Mouse (Mus musculus) embryonic facial prominence, embryonic 10.5 days (tissue): Measurements from ENCODE around the gene Olfr1061. TPM values are rescaled to one million over a fixed set of nuclear protein-coding genes. Genes with fewer than 3 reads are reported as not detected.

Experiments
- polyA plus RNA-seq: library from polyadenylated mRNA; unstranded; fragments of >200 nt; fragmentation: Nextera tagmentation; extraction: Ambion mirVana; gene quantifications from 2 replicates; pipeline ENCODE4 v1.2.1, GENCODE M21; 2016

Olfr1061 gene
- polyA plus RNA-seq, 1 experiment from 2014 or later = not detected

Other genes with a start within 250 kb of the Olfr1061 start
- not detected in 2 replicates for gene Olfr1043, start 246.5 kb downstream of the Olfr1061 start, polyA plus RNA-seq
- not detected in 2 replicates for gene Olfr1044, start 236.2 kb downstream of the Olfr1061 start, polyA plus RNA-seq
- gene Olfr52, start 228.4 kb downstream of the Olfr1061 start, polyA plus RNA-seq = not detected in 2 replicates
- not detected in 2 replicates for gene Olfr1045, start 211.0 kb downstream of the Olfr1061 start, polyA plus RNA-seq
- not detected in 2 replicates for gene Olfr1046, start 194.7 kb downstream of the Olfr1061 start, polyA plus RNA-seq
- not detected in 2 replicates for gene Olfr1047, start 182.6 kb downstream of the Olfr1061 start, polyA plus RNA-seq
- gene Olfr1048, start 173.8 kb downstream of the Olfr1061 start, polyA plus RNA-seq = not detected in 2 replicates
- gene Olfr1049, start 155.7 kb downstream of the Olfr1061 start, polyA plus RNA-seq = not detected in 2 replicates
- not detected in 2 replicates for gene Olfr1051, start 135.0 kb downstream of the Olfr1061 start, polyA plus RNA-seq
- not detected in 2 replicates for gene Olfr1052, start 121.6 kb downstream of the Olfr1061 start, polyA plus RNA-seq
- gene Olfr1053, start 98.8 kb downstream of the Olfr1061 start, polyA plus RNA-seq = not detected in 2 replicates
- not detected in 2 replicates for gene Olfr1054, start 78.6 kb downstream of the Olfr1061 start, polyA plus RNA-seq
- not detected in 2 replicates for gene Olfr1055, start 63.8 kb downstream of the Olfr1061 start, polyA plus RNA-seq
- gene Olfr1056, start 51.6 kb downstream of the Olfr1061 start, polyA plus RNA-seq = not detected in 2 replicates
- not detected in 2 replicates for gene Olfr1057, start 35.7 kb downstream of the Olfr1061 start, polyA plus RNA-seq
- not detected in 2 replicates for gene Olfr1058, start 25.5 kb downstream of the Olfr1061 start, polyA plus RNA-seq
- gene Olfr1062, start 12.7 kb upstream of the Olfr1061 start, polyA plus RNA-seq = not detected in 2 replicates
- not detected in 2 replicates for gene Olfr1065, start 36.5 kb upstream of the Olfr1061 start, polyA plus RNA-seq
- not detected in 2 replicates for gene Olfr1066, start 42.2 kb upstream of the Olfr1061 start, polyA plus RNA-seq
- not detected in 2 replicates for gene Olfr228, start 73.3 kb upstream of the Olfr1061 start, polyA plus RNA-seq
- gene Olfr1076, start 94.4 kb upstream of the Olfr1061 start, polyA plus RNA-seq = not detected in 2 replicates
- not detected in 2 replicates for gene Olfr1079, start 128.4 kb upstream of the Olfr1061 start, polyA plus RNA-seq
- gene Olfr1080, start 144.2 kb upstream of the Olfr1061 start, polyA plus RNA-seq = not detected in 2 replicates
- not detected in 2 replicates for gene Olfr1082, start 184.9 kb upstream of the Olfr1061 start, polyA plus RNA-seq
- gene Olfr1084, start 225.7 kb upstream of the Olfr1061 start, polyA plus RNA-seq = not detected in 2 replicates
- gene Olfr1085, start 248.0 kb upstream of the Olfr1061 start, polyA plus RNA-seq = not detected in 2 replicates